Mouse (Mus musculus) G1E-ER4 (cell line): ENCODE measurements around the gene Ppm1h. TPM values are rescaled to one million over a fixed set of nuclear protein-coding genes. Genes with fewer than 3 reads are reported as not detected.

Experiments
- GATA1 ChIP-seq: IDR thresholded peaks from one replicate; pipeline ENCODE4 v1.8.0; 2012; ENCODE audit warnings: low read length, inconsistent platforms
- polyA plus RNA-seq: library from polyadenylated mRNA; stranded (reverse); fragments of >175 nt; gene quantifications from 2 replicates; pipeline ENCODE4 v1.2.3, GENCODE M21; 2012

The Ppm1h gene
- polyA plus RNA-seq, 1 experiment = not detected

DNA sequence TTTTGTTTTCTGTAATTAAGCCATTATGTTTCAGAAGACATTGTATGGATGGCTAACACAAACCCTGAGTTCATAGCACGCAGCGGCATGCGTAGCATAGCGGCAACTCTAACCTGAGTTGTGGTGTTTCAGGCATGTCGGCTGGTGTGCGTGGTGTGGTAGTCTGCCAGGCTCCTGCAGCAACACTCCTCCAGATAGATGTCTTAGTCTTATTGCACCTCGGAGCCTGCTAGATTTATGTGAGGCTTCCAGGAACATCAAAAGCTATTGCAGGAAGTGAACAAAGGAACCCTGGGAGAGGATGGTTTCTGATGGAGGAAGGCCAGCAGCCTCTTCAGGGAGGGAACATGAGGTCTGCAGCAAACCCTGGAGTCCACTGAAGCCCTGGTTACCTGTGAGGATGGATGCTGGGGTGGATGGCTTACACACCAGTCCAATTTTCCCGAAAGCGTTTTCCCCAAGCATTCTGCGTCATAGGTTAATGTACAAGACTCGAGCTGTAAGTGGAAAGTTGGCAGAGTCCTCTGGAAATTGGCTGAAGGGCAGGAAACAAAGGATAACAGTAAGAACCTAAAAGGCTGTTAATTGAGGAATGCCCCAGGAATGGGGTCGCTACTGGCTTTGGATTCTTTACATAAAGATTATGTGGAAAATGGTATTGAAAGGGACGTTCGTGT, 239.2 kb downstream of the Ppm1h start:
- no peak for TF ChIP-seq GATA1

GRCm38 (mm10) chr10:122918325-122918694, 239.7 kb downstream of the Ppm1h start:
- no peak for TF ChIP-seq GATA1

GRCm38 (mm10) chr10:122918754-122919153, 240.2 kb downstream of the Ppm1h start:
- TF ChIP-seq GATA1 = no peak

GRCm38 (mm10) chr10:122919416-122919815, 240.9 kb downstream of the Ppm1h start:
- no peak for TF ChIP-seq GATA1

GRCm38 (mm10) chr10:122920218-122920795, 241.7 kb downstream of the Ppm1h start:
- TF ChIP-seq GATA1 = no peak

- TF ChIP-seq GATA1 = no peak
Observed at GRCm38 (mm10) chr10:122922226-122922625, 243.7 kb downstream of the Ppm1h start.

DNA sequence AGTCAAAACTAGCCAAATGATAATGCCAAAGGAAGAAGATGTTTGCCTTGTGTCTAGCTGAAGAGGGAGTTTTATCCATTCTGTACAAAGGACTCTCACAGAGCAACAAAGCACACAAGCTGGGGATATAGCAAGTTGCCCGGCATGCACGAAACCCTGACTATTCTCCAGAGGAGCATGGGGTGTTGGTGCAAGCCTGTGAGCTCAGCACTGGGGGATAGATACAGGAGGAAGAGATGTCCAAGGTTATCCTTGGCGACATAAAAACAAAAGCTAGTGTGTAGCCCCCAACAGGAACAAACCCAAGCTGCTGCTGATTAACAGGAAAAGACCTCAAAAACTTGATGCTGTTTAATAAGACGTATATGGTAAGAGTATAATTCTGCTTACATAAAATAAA, 247.7 kb downstream of the Ppm1h start:
- TF ChIP-seq GATA1 = no peak

GRCm38 (mm10) chr10:122930520-122930919, 252.0 kb downstream of the Ppm1h start:
- TF ChIP-seq GATA1 = no peak

DNA sequence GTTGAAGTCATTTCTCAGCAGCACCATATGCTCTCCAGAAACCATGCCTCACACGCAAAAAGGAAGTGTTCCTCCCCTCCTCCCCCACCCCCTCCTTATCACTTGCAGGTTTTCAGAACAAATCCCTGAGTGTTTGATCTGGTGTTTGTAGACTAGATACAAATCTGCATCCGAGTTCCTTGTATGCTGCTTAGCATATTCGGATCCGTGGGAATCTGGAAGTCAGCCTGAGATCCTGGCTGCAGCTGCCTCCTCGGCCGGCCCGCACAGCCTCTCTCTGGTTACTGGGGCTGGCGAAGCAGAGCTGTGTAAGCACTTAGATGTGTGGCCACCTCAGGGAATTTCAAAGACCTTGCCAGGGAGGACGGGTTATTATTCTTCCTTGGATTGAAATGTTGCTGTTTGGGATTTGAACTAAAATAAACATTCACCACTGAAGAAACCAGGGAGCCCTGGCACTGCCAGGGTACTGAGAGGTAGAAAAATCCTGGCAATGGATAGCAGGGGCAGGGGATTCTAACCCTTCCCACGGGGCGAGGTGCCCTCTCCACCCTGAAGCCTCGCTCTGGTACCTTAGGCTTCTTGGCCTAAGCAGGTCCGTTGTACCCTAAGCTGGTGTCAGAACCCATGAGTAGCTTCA, 252.8 kb downstream of the Ppm1h start:
- TF ChIP-seq GATA1 = no peak

- no peak for TF ChIP-seq GATA1
Observed at GRCm38 (mm10) chr10:122931851-122932550, 253.4 kb downstream of the Ppm1h start.

GRCm38 (mm10) chr10:122933053-122933838, 254.7 kb downstream of the Ppm1h start:
- no peak for TF ChIP-seq GATA1

DNA sequence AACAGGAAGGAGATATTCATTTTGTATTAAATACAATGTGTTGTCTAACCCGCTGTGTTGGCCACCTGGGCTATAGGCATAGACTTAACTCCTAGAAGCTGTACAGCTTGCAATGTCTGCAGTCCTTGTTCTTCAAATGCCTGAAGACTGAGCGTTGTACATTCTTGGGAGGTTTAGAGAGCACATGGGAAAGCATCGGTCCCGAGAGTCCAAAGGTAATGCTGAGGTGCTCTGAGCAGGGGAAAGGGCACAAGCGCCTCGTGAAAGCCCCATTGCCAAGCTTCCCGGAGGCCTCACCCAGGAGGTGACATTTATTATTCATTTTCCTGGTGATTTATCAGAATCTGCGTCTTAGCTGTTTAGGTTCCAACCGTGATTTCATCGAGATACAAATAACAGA, 261.0 kb downstream of the Ppm1h start:
- TF ChIP-seq GATA1 = no peak

DNA sequence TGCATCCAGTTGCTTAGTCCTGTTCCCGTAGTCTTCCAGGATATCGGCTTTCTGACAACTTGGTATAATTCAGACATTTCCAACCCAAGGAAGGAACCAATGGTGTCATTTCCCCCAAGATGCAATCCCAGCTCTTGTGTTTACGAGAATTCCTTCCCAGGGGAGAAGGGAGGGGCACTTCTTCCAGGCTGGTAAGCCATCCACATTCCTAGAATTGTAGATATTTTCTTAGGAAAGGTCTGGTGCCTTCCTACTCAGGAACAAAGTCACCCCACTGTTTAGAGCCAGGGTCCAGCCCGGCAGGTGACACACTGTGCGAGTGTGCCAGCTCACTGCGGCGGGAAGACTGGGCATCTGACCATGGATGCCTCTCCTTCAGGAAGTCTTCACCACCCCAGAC, 264.2 kb downstream of the Ppm1h start:
- TF ChIP-seq GATA1 = no peak

- TF ChIP-seq GATA1 = no peak
Observed at GRCm38 (mm10) chr10:122943824-122944223, 265.3 kb downstream of the Ppm1h start.

DNA sequence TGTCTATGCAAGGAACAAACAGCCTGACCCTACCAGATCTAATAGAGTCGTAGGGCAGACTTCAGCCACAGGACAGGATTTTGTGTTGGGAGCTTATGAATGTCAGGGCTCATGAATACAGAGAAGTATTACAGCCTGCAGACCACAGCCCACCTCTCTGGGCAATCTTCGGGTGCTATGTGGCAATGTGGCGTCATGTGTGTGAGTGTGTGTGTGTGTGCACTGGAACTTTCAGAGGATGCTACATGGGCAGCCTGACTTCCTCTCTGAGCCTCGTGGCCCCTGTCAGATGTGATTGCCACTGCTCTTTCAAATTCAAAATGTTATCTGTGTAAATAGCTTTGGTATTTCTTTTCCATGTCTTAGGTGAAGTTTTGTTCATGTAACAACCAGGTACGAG, 266.3 kb downstream of the Ppm1h start:
- TF ChIP-seq GATA1 = no peak

DNA sequence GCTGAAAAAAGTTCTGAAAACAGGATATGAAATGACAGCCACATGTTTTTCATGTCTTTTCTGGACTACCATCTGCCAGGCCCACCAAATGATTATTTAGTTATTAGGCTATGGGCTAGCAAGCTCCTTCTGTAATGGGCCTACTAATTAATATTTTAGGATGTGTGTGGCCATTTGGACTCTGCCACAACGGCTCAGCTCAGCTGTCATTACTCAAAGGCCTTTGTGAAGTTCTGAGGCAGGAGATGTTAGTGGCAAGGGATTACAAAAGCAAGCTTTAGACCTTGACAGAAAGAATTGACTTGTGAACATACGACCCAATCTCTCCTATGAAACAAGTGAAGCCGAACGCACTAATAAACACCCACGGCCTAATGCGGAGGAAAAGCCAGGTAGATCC, 272.4 kb downstream of the Ppm1h start:
- no peak for TF ChIP-seq GATA1
